Mouse (Mus musculus) brain, embryonic 14.5 days (tissue): ENCODE measurements around the gene Mgll.

Experiments
- CTCF ChIP-seq: fragments of 200-500 bp; IDR thresholded peaks from 2 replicates; pipeline ENCODE4 v1.5.1; 2012; ENCODE audit warnings: inconsistent platforms, mild to moderate bottlenecking, moderate library complexity, borderline replicate concordance; ENCODE audit not compliant: insufficient read depth, insufficient read length; ENCODE audit errors: extremely low read depth
- POLR2A ChIP-seq: fragments of 200-500 bp; IDR thresholded peaks from 2 replicates; pipeline ENCODE4 v1.6.1; 2012; ENCODE audit warnings: mild to moderate bottlenecking, inconsistent platforms, borderline replicate concordance; ENCODE audit not compliant: poor library complexity, insufficient read depth, insufficient read length, severe bottlenecking; ENCODE audit errors: extremely low read depth

DNA sequence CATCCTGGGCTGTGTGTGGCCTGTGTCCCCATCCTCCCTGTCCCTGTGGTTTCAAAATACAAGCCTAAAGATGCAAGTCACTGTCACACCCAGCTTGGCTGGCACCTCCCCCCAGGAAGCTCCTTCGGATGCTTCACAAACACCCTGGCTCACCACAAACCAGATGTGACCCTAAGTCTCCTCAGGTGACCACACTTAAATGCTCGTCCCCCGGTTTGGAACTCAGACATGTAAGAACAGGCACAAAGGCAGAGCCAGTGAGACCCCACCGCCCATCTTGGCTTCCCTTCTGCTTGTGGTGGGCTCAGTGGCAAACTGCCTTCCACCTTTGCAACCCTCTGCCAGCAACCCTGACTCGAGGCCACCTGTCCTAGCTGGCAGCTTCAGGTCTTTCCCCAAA lies 110.8 kb downstream of the Mgll start:
- TF ChIP-seq CTCF (no peak), POLR2A (no peak)
